8 mouse cellular contexts compared by ENCODE assay signal in genomic region chr15:91048951-91049495, GRCm38 (mm10). TPM values are rescaled to one million over a fixed set of nuclear protein-coding genes. Genes with fewer than 3 reads are reported as not detected.
DNase-seq lines count a peak whose midpoint lies in the region; ATAC-seq and TF ChIP-seq lines count a peak whose summit lies in the region.

No protein-coding gene starts in this region.

- no peaks in the 10 kb centered on the region for H3K27me3 ChIP-seq in ES-Bruce4 (ENCODE audit: control insufficient read depth, insufficient read depth, low read length, poor library complexity, severe bottlenecking)
- 0 out of 2 replicates have a peak, but pooled peaks cover 3% of the 10 kb centered on the region for H3K27me3 ChIP-seq in embryonic facial prominence, embryonic 14.5 days (replicated peaks; ENCODE audit: control insufficient read depth, insufficient read depth, low read length)
- H3K27me3 ChIP-seq in hindbrain, postnatal 0 days (ENCODE audit: insufficient read depth, low read length), result no peaks in the 10 kb centered on the region
- H3K27me3 ChIP-seq in liver, embryonic 13.5 days, result peaks cover 20% of the 10 kb centered on the region

- peak overlapping the region; percentile 99 for H3K4me2 ChIP-seq in embryonic facial prominence, embryonic 14.5 days (ENCODE audit: low read depth, low read length)
- H3K4me2 ChIP-seq in hindbrain, postnatal 0 days (ENCODE audit: low read depth, low read length), result peak overlapping the region; percentile 82
- peak overlapping the region; percentile 87 for H3K4me2 ChIP-seq in liver, embryonic 13.5 days

- ATAC-seq in embryonic facial prominence, embryonic 14.5 days (ENCODE audit: low read depth), result peak; percentile 42
- peak; percentile 55 for ATAC-seq in hindbrain, postnatal 0 days
- peak; percentile 24 for ATAC-seq in liver, embryonic 13.5 days (ENCODE audit: low read depth)

- H3K36me3 ChIP-seq in ES-Bruce4 (ENCODE audit: control insufficient read depth, insufficient read depth, low read length, poor library complexity, severe bottlenecking), result no peaks in the 10 kb centered on the region
- H3K36me3 ChIP-seq in embryonic facial prominence, embryonic 14.5 days (ENCODE audit: control insufficient read depth, insufficient read depth, low read length), result no peaks in the 10 kb centered on the region
- no peaks in the 10 kb centered on the region for H3K36me3 ChIP-seq in hindbrain, postnatal 0 days (ENCODE audit: insufficient read depth, low read length)
- H3K36me3 ChIP-seq in liver, embryonic 13.5 days, result no peaks in the 10 kb centered on the region

- no peak for DNase-seq in gastrocnemius, adult 2 months
- no peak for DNase-seq in gastrocnemius, postnatal 25 days
- peak; percentile 22 for DNase-seq in embryonic facial prominence, embryonic 14.5 days (ENCODE audit: low spot score)
- peak; percentile 65 for DNase-seq in hindbrain, postnatal 0 days (ENCODE audit: low spot score)
- DNase-seq in liver, embryonic 13.5 days, result peak; percentile 1
- DNase-seq in retina, postnatal 1 day, result peak; percentile 56
- DNase-seq in ovary, adult 18-20 months (ENCODE audit: low spot score), result no peak

- TF ChIP-seq EP300 in ES-Bruce4 (IDR thresholded peaks at IDR 0.05; ENCODE audit: insufficient read depth, low read depth, low read length), result no peak

- H3K27ac ChIP-seq in gastrocnemius, adult 2 months, result peak overlapping the region; percentile 94
- H3K27ac ChIP-seq in ES-Bruce4 (ENCODE audit: insufficient read depth, low read length), result no peak overlapping the region
- H3K27ac ChIP-seq in embryonic facial prominence, embryonic 14.5 days (replicated peaks; ENCODE audit: low read depth, low read length), result peak overlapping the region; percentile 80
- H3K27ac ChIP-seq in hindbrain, postnatal 0 days, result peak overlapping the region; percentile 98
- peak overlapping the region; percentile 69 for H3K27ac ChIP-seq in liver, embryonic 13.5 days

- 4% methylated on average over 19 of the region's 47 CpGs for WGBS in embryonic facial prominence, embryonic 14.5 days
- 2% methylated on average over 47 of the region's 47 CpGs for WGBS in hindbrain, postnatal 0 days
- WGBS in liver, embryonic 13.5 days (ENCODE audit: insufficient replicate concordance), result 2% methylated on average over 40 of the region's 47 CpGs

- intact Hi-C loops in gastrocnemius, adult 2 months (cut with DNase I), result loop anchor here (2.0 kb wide), 1 partner anchor 142 kb away; the partner anchor contains the start of gene Abcd2

- H3K4me1 ChIP-seq in ES-Bruce4 (ENCODE audit: control insufficient read depth, insufficient read depth, low read length), result no peaks in the 10 kb centered on the region
- peaks cover 6% of the 10 kb centered on the region; the same call in 1 of the 2 replicates for H3K4me1 ChIP-seq in embryonic facial prominence, embryonic 14.5 days (ENCODE audit: control insufficient read depth, insufficient read depth, low read length)
- H3K4me1 ChIP-seq in hindbrain, postnatal 0 days (ENCODE audit: insufficient read depth, low read length), result 0 out of 2 replicates have a peak, but pooled peaks cover 3% of the 10 kb centered on the region
- peaks cover 13% of the 10 kb centered on the region for H3K4me1 ChIP-seq in liver, embryonic 13.5 days (replicated peaks)

- H3K9me3 ChIP-seq in ES-Bruce4 (replicated peaks; ENCODE audit: control insufficient read depth, insufficient read depth, low read length, poor library complexity, severe bottlenecking), result peaks cover 11% of the 10 kb centered on the region
- no peaks in the 10 kb centered on the region for H3K9me3 ChIP-seq in embryonic facial prominence, embryonic 14.5 days (ENCODE audit: control insufficient read depth, low read length)
- no peaks in the 10 kb centered on the region for H3K9me3 ChIP-seq in hindbrain, postnatal 0 days (ENCODE audit: low read length)
- no peaks in the 10 kb centered on the region for H3K9me3 ChIP-seq in liver, embryonic 13.5 days (replicated peaks)

- H3K4me3 ChIP-seq in gastrocnemius, adult 2 months, result peak overlapping the region; percentile 95
- H3K4me3 ChIP-seq in ES-Bruce4 (ENCODE audit: low read depth, low read length), result peak overlapping the region; percentile 69
- peak overlapping the region; percentile 89 for H3K4me3 ChIP-seq in embryonic facial prominence, embryonic 14.5 days (ENCODE audit: low read depth, low read length)
- peak overlapping the region; percentile 87 for H3K4me3 ChIP-seq in hindbrain, postnatal 0 days (ENCODE audit: low read length)
- H3K4me3 ChIP-seq in liver, embryonic 13.5 days (replicated peaks), result peak overlapping the region; percentile 67

- no peak for TF ChIP-seq POLR2A in ES-Bruce4 (IDR thresholded peaks at IDR 0.05; ENCODE audit: insufficient read depth, low read length)

- peak overlapping the region; percentile 72 for H3K9ac ChIP-seq in ES-Bruce4 (ENCODE audit: low read depth, poor library complexity, severe bottlenecking)
- H3K9ac ChIP-seq in embryonic facial prominence, embryonic 14.5 days (ENCODE audit: low read depth, low read length), result peak overlapping the region; percentile 75
- H3K9ac ChIP-seq in hindbrain, postnatal 0 days (replicated peaks; ENCODE audit: low read length), result peak overlapping the region; percentile 92
- peak overlapping the region; percentile 73 for H3K9ac ChIP-seq in liver, embryonic 13.5 days

- no peak for TF ChIP-seq CTCF in gastrocnemius, adult 2 months (IDR thresholded peaks at IDR 0.05)
- no peak for TF ChIP-seq CTCF in ES-Bruce4 (IDR thresholded peaks at IDR 0.05; ENCODE audit: low read depth, low read length)
- no peak for TF ChIP-seq CTCF in hindbrain, postnatal 0 days (IDR thresholded peaks at IDR 0.05; ENCODE audit: low read depth)

RNA-seq across cellular contexts. Expression of gene Kif21a, which starts 0.7 kb away (rescaled TPM):
- total RNA-seq in gastrocnemius, adult 2 months (2021), result 10 to 100 TPM; 18.3 to 23.5 TPM
- 10 to 100 TPM in 1 of 2 experiments, 1 to 10 TPM in 1; 9.5 to 14.9 TPM for total RNA-seq in gastrocnemius, postnatal 25 days (2021)
- polyA plus RNA-seq in ES-Bruce4 (2011; ENCODE audit: insufficient read depth, insufficient read length, low read depth, missing spikeins), result 14.7 and 17.0 TPM in 2 replicates
- 11.2 and 13.2 TPM in 2 replicates for polyA plus RNA-seq in embryonic facial prominence, embryonic 14.5 days (2014; fragmentation: Nextera tagmentation; extraction: Ambion mirVana)
- 42.1 and 54.4 TPM in 2 replicates for total RNA-seq in hindbrain, postnatal 0 days (2014; rRNA removed)
- 29.3 and 31.2 TPM in 2 replicates for polyA plus RNA-seq in hindbrain, postnatal 0 days (2015; fragmentation: Nextera tagmentation; extraction: Ambion mirVana)
- 1.9 and 2.1 TPM in 2 replicates for polyA plus RNA-seq in liver, embryonic 13.5 days (2015; fragmentation: Nextera tagmentation; extraction: Ambion mirVana)

Comparison
In these comparisons a context has a peak if more than half of its experiments do, and no peak if none do; other contexts are left out.
1. DNase-seq: peak in embryonic facial prominence, embryonic 14.5 days (single experiment), hindbrain, postnatal 0 days (single experiment), liver, embryonic 13.5 days (single experiment) and retina, postnatal 1 day (single experiment); none in gastrocnemius, adult 2 months (single experiment), gastrocnemius, postnatal 25 days (single experiment) and ovary, adult 18-20 months (single experiment).
2. Peak in every context shown above with its lines, with median percentiles within 50 percentile points of each other: H3K4me3 ChIP-seq, H3K9ac ChIP-seq, ATAC-seq and H3K4me2 ChIP-seq.